Mouse (Mus musculus) C2C12 (cell line): ENCODE measurements around the gene Ip6k3. TPM values are rescaled to one million over a fixed set of nuclear protein-coding genes. Genes with fewer than 3 reads are reported as not detected.
A peak's percentile ranks its signal among the peaks of the same experiment; 100 is the strongest.

Source experiments
- H3K27me3 ChIP-seq: one replicate; pipeline ENCODE4 v1.6.1; 2011; ENCODE audit not compliant: control insufficient read depth, insufficient read depth, insufficient read length
- H3K36me3 ChIP-seq: one replicate; pipeline ENCODE4 v1.6.1; 2011; ENCODE audit not compliant: control insufficient read depth, insufficient read depth
- H3K4me3 ChIP-seq: one replicate; pipeline ENCODE4 v1.5.1; 2011; ENCODE audit warnings: mild to moderate bottlenecking, control low read depth; ENCODE audit not compliant: poor library complexity, insufficient read depth, severe bottlenecking
- H3K79me2 ChIP-seq: one replicate; pipeline ENCODE4 v1.6.1; 2011; ENCODE audit not compliant: control insufficient read depth, insufficient read depth
- H3K79me3 ChIP-seq: one replicate; pipeline ENCODE4 v1.6.1; 2011; ENCODE audit warnings: low read depth, control low read depth
- H3ac ChIP-seq: one replicate; pipeline ENCODE3; 2011; ENCODE audit warnings: low read depth; ENCODE audit not compliant: control insufficient read depth, insufficient read length
- CEBPB ChIP-seq: IDR thresholded peaks from one replicate; pipeline ENCODE4 v1.6.1; 2011; ENCODE audit warnings: low read depth, mild to moderate bottlenecking, control low read depth, moderate library complexity
- CTCF ChIP-seq: IDR thresholded peaks from one replicate; pipeline ENCODE4 v1.5.1; 2011; ENCODE audit not compliant: control insufficient read depth, insufficient read depth, insufficient read length
- FOSL1 ChIP-seq: IDR thresholded peaks from one replicate; pipeline ENCODE4 v1.8.0; 2011; ENCODE audit warnings: mild to moderate bottlenecking, low read length; ENCODE audit not compliant: poor library complexity, insufficient read depth, severe bottlenecking
- MAX ChIP-seq: IDR thresholded peaks from one replicate; pipeline ENCODE4 v1.6.1; 2011; ENCODE audit warnings: mild to moderate bottlenecking, control low read depth
- MYOD1 ChIP-seq: IDR thresholded peaks from one replicate; pipeline ENCODE4 v1.6.1; 2011; ENCODE audit warnings: low read depth; ENCODE audit not compliant: control insufficient read depth, insufficient read length
- MYOG ChIP-seq: IDR thresholded peaks from one replicate; pipeline ENCODE4 v1.6.1; 2011; ENCODE audit not compliant: control insufficient read depth, insufficient read length; ENCODE audit errors: extremely low read depth
- USF1 ChIP-seq: IDR thresholded peaks from one replicate; pipeline ENCODE4 v1.6.1; 2011; ENCODE audit warnings: low read depth, mild to moderate bottlenecking, control low read depth, moderate library complexity
- polyA plus RNA-seq: library from polyadenylated mRNA; unstranded; fragments of >200 nt; fragmentation: generic; extraction: Trizol; gene quantifications from one replicate; pipeline ENCODE4 v1.2.1, GENCODE M21; 2012; ENCODE audit warnings: missing spikeins

Ip6k3 gene
- polyA plus RNA-seq, 1 experiment = 0.08 TPM

DNA sequence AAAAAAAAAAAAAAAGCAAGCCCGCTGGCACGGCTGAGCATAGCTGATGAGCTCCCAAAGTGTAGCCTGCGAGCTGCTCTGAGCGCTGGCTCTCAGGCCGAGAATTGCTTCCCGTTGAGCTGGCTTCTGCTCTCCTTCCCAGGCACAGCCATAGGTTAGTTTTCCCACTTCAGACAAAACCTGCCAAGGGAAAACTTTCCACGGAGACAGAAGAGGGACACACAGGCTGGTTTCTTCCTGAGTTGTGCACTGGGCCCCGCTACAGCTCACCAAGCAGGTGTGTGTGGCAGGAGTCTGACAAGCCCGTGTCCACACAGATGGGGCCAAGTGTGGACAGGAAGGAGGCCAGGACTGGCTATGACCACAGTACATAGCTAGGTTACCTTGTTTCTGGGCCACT lies 21.3 kb upstream of the Ip6k3 start:
- H3K36me3 ChIP-seq = peaks cover 22% of the 10 kb centered on the region

DNA sequence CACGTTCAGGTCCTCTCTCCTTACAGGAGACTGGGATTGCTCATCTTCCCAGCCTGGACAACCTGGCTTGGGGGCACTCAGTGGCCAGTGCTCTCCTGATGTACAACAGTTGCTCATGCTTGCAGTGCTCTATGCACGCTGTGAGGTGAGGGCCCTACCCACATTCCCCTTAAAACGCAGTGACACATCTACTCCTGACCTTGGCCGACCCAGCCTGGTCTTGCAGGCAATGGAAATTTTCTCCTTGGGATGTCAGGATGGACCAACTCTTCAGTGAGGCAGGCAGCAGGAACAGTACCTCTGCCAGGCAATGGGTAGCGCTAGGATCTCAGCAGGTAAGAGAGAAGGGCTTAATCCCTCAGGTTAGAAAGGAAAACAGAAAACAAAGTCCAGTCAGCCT lies 19.5 kb upstream of the Ip6k3 start:
- H3K79me2 ChIP-seq = no peaks in the 10 kb centered on the region
- TF ChIP-seq CTCF (no peak), MYOD1 (no peak), CEBPB (no peak), USF1 (no peak), FOSL1 (no peak)

More for the DNA sequence above, 21.3 kb upstream of the Ip6k3 start:
- TF ChIP-seq CTCF (no peak), USF1 (no peak), FOSL1 (no peak)
- no peaks in the 10 kb centered on the region for H3K79me2 ChIP-seq
- H3K4me3 ChIP-seq = no peak overlapping the region
- H3K79me3 ChIP-seq = no peaks in the 10 kb centered on the region
- no peak overlapping the region for H3ac ChIP-seq
- H3K27me3 ChIP-seq = no peaks in the 10 kb centered on the region

DNA sequence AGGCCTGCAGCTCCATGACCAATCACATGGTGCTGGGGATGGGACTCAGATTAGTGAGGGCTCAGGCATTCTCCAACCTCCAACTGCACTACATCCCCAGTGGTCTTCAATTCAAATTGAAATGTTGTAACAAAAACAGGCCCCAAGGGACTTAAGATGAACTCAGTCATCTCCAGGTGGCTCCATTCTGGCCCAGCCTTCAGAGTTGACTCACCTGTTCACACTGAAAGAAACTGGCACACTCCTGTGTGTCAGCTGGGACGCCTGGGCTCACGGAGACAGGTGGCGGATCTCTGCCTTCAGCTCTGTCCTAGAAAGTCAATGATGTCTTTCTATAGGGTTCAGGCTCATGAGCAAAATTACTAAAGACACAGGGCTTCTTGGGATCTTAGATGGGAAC lies 18.5 kb upstream of the Ip6k3 start:
- no peaks in the 10 kb centered on the region for H3K27me3 ChIP-seq
- no peaks in the 10 kb centered on the region for H3K79me2 ChIP-seq
- TF ChIP-seq FOSL1 = no peak

More for the DNA sequence above, 19.5 kb upstream of the Ip6k3 start:
- H3K4me3 ChIP-seq = no peak overlapping the region
- no peaks in the 10 kb centered on the region for H3K27me3 ChIP-seq
- no peak overlapping the region for H3ac ChIP-seq
- no peaks in the 10 kb centered on the region for H3K79me3 ChIP-seq
- H3K36me3 ChIP-seq = peaks cover 14% of the 10 kb centered on the region

DNA sequence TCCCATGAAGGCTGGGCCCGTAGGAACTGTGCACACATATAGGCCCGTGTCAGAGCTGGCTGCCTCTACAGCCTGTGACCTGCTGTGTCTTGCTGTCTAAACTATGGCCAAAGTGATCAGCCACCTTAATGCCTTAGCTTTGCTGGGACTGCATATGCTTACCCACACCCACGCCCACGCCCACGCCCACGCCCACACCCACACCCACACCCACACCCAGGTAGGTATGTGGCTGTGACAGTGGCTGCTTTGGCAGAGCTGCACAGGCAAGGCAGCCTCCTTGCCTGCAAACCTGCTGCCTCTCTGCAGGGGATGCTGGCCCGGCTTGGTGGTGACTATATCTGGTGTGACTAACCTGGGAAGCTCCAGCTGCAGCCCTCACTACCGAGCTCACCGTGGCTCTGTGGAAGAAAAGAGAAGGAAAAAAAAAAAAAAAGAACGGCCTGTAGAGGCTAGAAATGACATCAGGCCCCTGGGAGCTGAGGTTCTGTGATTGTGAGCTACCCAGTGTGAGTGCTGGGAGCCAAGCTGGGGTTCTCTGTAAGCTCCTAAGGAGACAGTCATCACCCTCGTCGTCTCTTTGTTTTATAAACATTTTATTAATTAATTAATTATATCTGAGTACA lies 16.2 kb upstream of the Ip6k3 start:
- no peaks in the 10 kb centered on the region for H3K36me3 ChIP-seq
- TF ChIP-seq MAX = no peak
- no peak for TF ChIP-seq MYOD1
- no peak overlapping the region for H3K4me3 ChIP-seq
- H3ac ChIP-seq = no peak overlapping the region
- no peaks in the 10 kb centered on the region for H3K79me2 ChIP-seq
- no peaks in the 10 kb centered on the region for H3K79me3 ChIP-seq
- no peaks in the 10 kb centered on the region for H3K27me3 ChIP-seq

More for the DNA sequence above, 18.5 kb upstream of the Ip6k3 start:
- Histone ChIP-seq H3ac (no peak overlapping the region), H3K79me3 (no peaks in the 10 kb centered on the region), H3K36me3 (peaks cover 7% of the 10 kb centered on the region), H3K4me3 (no peak overlapping the region)

DNA sequence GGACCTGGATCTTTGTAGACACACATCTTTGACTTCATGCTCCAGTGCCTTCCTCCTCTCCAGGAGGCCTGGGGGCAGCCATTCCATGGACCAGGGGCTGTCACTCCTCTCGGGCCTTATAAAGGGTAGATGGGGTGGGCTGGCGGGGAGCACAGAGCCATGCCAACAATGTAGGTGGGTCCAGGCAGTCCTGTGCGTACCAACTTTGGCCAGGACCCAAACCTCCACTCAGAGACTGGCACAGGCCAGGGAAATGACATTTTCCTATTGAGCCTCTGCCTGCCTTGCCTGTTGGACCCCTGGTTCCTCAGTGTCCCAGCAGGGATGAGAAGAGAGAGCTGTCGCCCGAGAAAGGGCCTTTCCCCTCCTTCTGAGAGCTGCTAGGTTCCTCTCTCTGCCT lies 14.8 kb upstream of the Ip6k3 start:
- TF ChIP-seq CTCF = no peak
- no peak for TF ChIP-seq MAX
- TF ChIP-seq MYOG = no peak
- no peak for TF ChIP-seq USF1
- no peak for TF ChIP-seq MYOD1
- no peak for TF ChIP-seq FOSL1
- TF ChIP-seq CEBPB = no peak
- Histone ChIP-seq H3K79me3 (no peaks in the 10 kb centered on the region), H3K36me3 (no peaks in the 10 kb centered on the region), H3ac (no peak overlapping the region), H3K27me3 (no peaks in the 10 kb centered on the region), H3K79me2 (no peaks in the 10 kb centered on the region), H3K4me3 (no peak overlapping the region)

DNA sequence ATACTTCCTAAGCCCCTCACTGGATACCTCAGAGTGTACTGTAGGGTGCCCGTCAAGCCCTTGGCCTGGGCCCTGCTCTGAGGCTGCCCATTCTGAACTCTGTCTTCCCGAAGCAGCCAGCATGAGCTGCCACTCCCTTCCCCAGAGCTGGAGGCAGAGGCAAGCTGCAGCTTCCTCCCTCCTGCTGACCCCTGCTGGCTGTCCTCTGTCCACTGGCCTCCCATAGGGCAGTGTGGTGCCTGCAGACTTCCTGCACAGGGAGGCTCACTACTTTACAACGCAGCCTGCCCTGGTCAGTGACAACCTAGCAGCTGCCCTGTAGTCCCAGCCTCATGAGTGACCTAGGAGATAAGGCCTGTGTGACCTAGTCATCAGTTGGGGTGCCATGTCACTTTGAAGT lies 14.1 kb upstream of the Ip6k3 start:
- H3K36me3 ChIP-seq = no peaks in the 10 kb centered on the region

More for the DNA sequence above, 14.1 kb upstream of the Ip6k3 start:
- peak overlapping the region; percentile 8 for H3ac ChIP-seq
- TF ChIP-seq USF1 = no peak
- TF ChIP-seq CTCF = peak; percentile 95
- no peaks in the 10 kb centered on the region for H3K79me3 ChIP-seq
- no peaks in the 10 kb centered on the region for H3K79me2 ChIP-seq
- H3K4me3 ChIP-seq = no peak overlapping the region
- H3K27me3 ChIP-seq = no peaks in the 10 kb centered on the region
